Mouse (Mus musculus) heart, embryonic 13.5 days (tissue): ENCODE results near the gene Dnm3. TPM values are rescaled to one million over a fixed set of nuclear protein-coding genes. Genes with fewer than 3 reads are reported as not detected.

Experiments used
- ATAC-seq: fragments of 200-750 bp; cut with Nextera tagmentation; 2 replicates; pipeline ENCODE4 v1.8.0; 2017; ENCODE audit warnings: moderate TSS enrichment; ENCODE audit not compliant: insufficient number of reproducible peaks, low FRiP score, low TSS enrichment; ENCODE audit errors: extremely low read depth
- H3K27ac ChIP-seq: fragments of 300-500 bp; sonication (generic); replicated peaks from 2 replicates; pipeline ENCODE4 v1.5.1; 2015; ENCODE audit warnings: moderate library complexity, mild to moderate bottlenecking, inconsistent platforms
- H3K27me3 ChIP-seq: fragments of 300-500 bp; sonication (generic); replicated peaks from 2 replicates; pipeline ENCODE4 v1.6.1; 2015; ENCODE audit warnings: mild to moderate bottlenecking, inconsistent platforms
- H3K36me3 ChIP-seq: fragments of 300-500 bp; sonication (generic); 2 replicates; pipeline ENCODE4 v1.6.1; 2015; ENCODE audit warnings: mild to moderate bottlenecking, inconsistent platforms
- H3K4me1 ChIP-seq: fragments of 300-500 bp; sonication (generic); 2 replicates; pipeline ENCODE4 v1.6.1; 2015; ENCODE audit warnings: inconsistent platforms
- H3K4me2 ChIP-seq: fragments of 300-500 bp; sonication (generic); 2 replicates; pipeline ENCODE4 v1.6.1; 2015; ENCODE audit warnings: inconsistent platforms, mild to moderate bottlenecking, moderate library complexity
- H3K4me3 ChIP-seq: fragments of 300-500 bp; sonication (generic); 2 replicates; pipeline ENCODE4 v1.5.1; 2015; ENCODE audit warnings: moderate library complexity, mild to moderate bottlenecking, inconsistent platforms
- H3K9ac ChIP-seq: fragments of 300-500 bp; sonication (generic); 2 replicates; pipeline ENCODE4 v1.6.1; 2015; ENCODE audit warnings: inconsistent platforms, mild to moderate bottlenecking, moderate library complexity
- H3K9me3 ChIP-seq: fragments of 300-500 bp; sonication (generic); 2 replicates; pipeline ENCODE4 v1.6.1; 2016; ENCODE audit warnings: inconsistent platforms
- WGBS: fragments of 180-500 bp; shearing (Covaris S2); methylation state at CpG from one replicate; pipeline ENCODE4 v1.1.7; 2015; ENCODE audit warnings: mixed read lengths; 5-methylcytosine and 5-hydroxymethylcytosine counted together
- polyA plus RNA-seq: library from polyadenylated mRNA; unstranded; fragments of >200 nt; fragmentation: Nextera tagmentation; extraction: Ambion mirVana; gene quantifications from 2 replicates; pipeline ENCODE4 v1.2.1, GENCODE M21; 2015

Gene Dnm3
- polyA plus RNA-seq, 1 experiment from 2014 or later: 1.3 TPM

- Histone ChIP-seq H3K4me2 (no peak overlapping the region), H3K27me3 (no peaks in the 10 kb centered on the region), H3K4me1 (peaks cover 33% of the 10 kb centered on the region), H3K4me3 (no peak overlapping the region), H3K36me3 (no peaks in the 10 kb centered on the region), H3K9ac (no peak overlapping the region), H3K27ac (no peak overlapping the region), H3K9me3 (no peaks in the 10 kb centered on the region)
- no peak for ATAC-seq
- WGBS: 85% methylated on average over 7 of the region's 7 CpGs
Observed at GRCm38 (mm10) chr1:162079989-162080388, 397.8 kb downstream of the Dnm3 start.

- H3K36me3 ChIP-seq: no peaks in the 10 kb centered on the region
Observed at GRCm38 (mm10) chr1:162077454-162077853, 400.4 kb downstream of the Dnm3 start.

GRCm38 (mm10) chr1:162076581-162077001 is 401.2 kb downstream of the Dnm3 start:
- Histone ChIP-seq H3K4me3 (no peak overlapping the region), H3K36me3 (no peaks in the 10 kb centered on the region), H3K4me1 (peaks cover 19% of the 10 kb centered on the region; the same call in 1 of the 2 replicates), H3K4me2 (no peak overlapping the region), H3K27ac (peak overlapping the region; percentile 77), H3K9me3 (no peaks in the 10 kb centered on the region), H3K27me3 (no peaks in the 10 kb centered on the region), H3K9ac (no peak overlapping the region)
- ATAC-seq: no peak
- 53% methylated on average over 10 of the region's 10 CpGs for WGBS

More at GRCm38 (mm10) chr1:162077454-162077853, 400.4 kb downstream of the Dnm3 start:
- no peak overlapping the region for H3K4me2 ChIP-seq
- WGBS: 84% methylated on average over 6 of the region's 6 CpGs
- peak overlapping the region; percentile 77 for H3K27ac ChIP-seq
- no peak overlapping the region for H3K9ac ChIP-seq
- H3K4me1 ChIP-seq: peaks cover 19% of the 10 kb centered on the region; the same call in 1 of the 2 replicates
- no peak for ATAC-seq
- no peaks in the 10 kb centered on the region for H3K9me3 ChIP-seq
- no peak overlapping the region for H3K4me3 ChIP-seq
- H3K27me3 ChIP-seq: no peaks in the 10 kb centered on the region

GRCm38 (mm10) chr1:162075831-162076230 is 402.0 kb downstream of the Dnm3 start:
- peak overlapping the region; percentile 74 for H3K27ac ChIP-seq

GRCm38 (mm10) chr1:162075416-162075815 is 402.4 kb downstream of the Dnm3 start:
- Histone ChIP-seq H3K9ac (no peak overlapping the region), H3K27me3 (no peaks in the 10 kb centered on the region), H3K4me2 (no peak overlapping the region), H3K27ac (peak overlapping the region; percentile 74), H3K36me3 (no peaks in the 10 kb centered on the region), H3K9me3 (no peaks in the 10 kb centered on the region), H3K4me3 (no peak overlapping the region), H3K4me1 (peaks cover 19% of the 10 kb centered on the region; the same call in 1 of the 2 replicates)
- WGBS: 57% methylated on average over 4 of the region's 4 CpGs
- ATAC-seq: no peak

More at GRCm38 (mm10) chr1:162075831-162076230, 402.0 kb downstream of the Dnm3 start:
- H3K9ac ChIP-seq: no peak overlapping the region
- H3K9me3 ChIP-seq: no peaks in the 10 kb centered on the region
- H3K36me3 ChIP-seq: no peaks in the 10 kb centered on the region
- 79% methylated on average over 10 of the region's 10 CpGs for WGBS
- H3K4me3 ChIP-seq: no peak overlapping the region
- no peaks in the 10 kb centered on the region for H3K27me3 ChIP-seq
- no peak overlapping the region for H3K4me2 ChIP-seq
- H3K4me1 ChIP-seq: peaks cover 19% of the 10 kb centered on the region; the same call in 1 of the 2 replicates
- no peak for ATAC-seq

GRCm38 (mm10) chr1:162074626-162075410 is 403.0 kb downstream of the Dnm3 start:
- no peak overlapping the region for H3K4me3 ChIP-seq
- H3K9me3 ChIP-seq: no peaks in the 10 kb centered on the region
- H3K4me1 ChIP-seq: peaks cover 19% of the 10 kb centered on the region; the same call in 1 of the 2 replicates
- H3K27me3 ChIP-seq: no peaks in the 10 kb centered on the region
- no peak overlapping the region for H3K9ac ChIP-seq
- peak overlapping the region; percentile 74 for H3K27ac ChIP-seq
- no peak overlapping the region for H3K4me2 ChIP-seq
- no peak for ATAC-seq
- 72% methylated on average over 17 of the region's 17 CpGs for WGBS
- H3K36me3 ChIP-seq: no peaks in the 10 kb centered on the region

- Histone ChIP-seq H3K4me2 (no peak overlapping the region), H3K27me3 (no peaks in the 10 kb centered on the region), H3K9ac (no peak overlapping the region), H3K36me3 (no peaks in the 10 kb centered on the region), H3K27ac (0 out of 2 replicates have a peak overlapping the region, but pooled peaks have one; percentile 50), H3K4me1 (peaks cover 19% of the 10 kb centered on the region; the same call in 1 of the 2 replicates), H3K4me3 (no peak overlapping the region), H3K9me3 (no peaks in the 10 kb centered on the region)
- WGBS: 74% methylated on average over 7 of the region's 7 CpGs
- ATAC-seq: no peak
Observed at GRCm38 (mm10) chr1:162072917-162073578, 404.8 kb downstream of the Dnm3 start.

GRCm38 (mm10) chr1:162053608-162054007 is 424.2 kb downstream of the Dnm3 start:
- Histone ChIP-seq H3K4me1 (0 out of 2 replicates have a peak, but pooled peaks cover 3% of the 10 kb centered on the region), H3K36me3 (no peaks in the 10 kb centered on the region), H3K27me3 (no peaks in the 10 kb centered on the region), H3K9ac (no peak overlapping the region), H3K27ac (no peak overlapping the region; the same call in 1 of the 2 replicates), H3K4me3 (no peak overlapping the region), H3K4me2 (no peak overlapping the region), H3K9me3 (no peaks in the 10 kb centered on the region)
- 51% methylated on average over 6 of the region's 6 CpGs for WGBS
- no peak for ATAC-seq

- no peak for ATAC-seq
- no peak overlapping the region for H3K9ac ChIP-seq
- H3K27ac ChIP-seq: peak overlapping the region; percentile 74
- 70% methylated on average over 7 of the region's 7 CpGs for WGBS
- no peak overlapping the region for H3K4me2 ChIP-seq
- H3K27me3 ChIP-seq: no peaks in the 10 kb centered on the region
- H3K4me3 ChIP-seq: no peak overlapping the region
- H3K4me1 ChIP-seq: 0 out of 2 replicates have a peak, but pooled peaks cover 3% of the 10 kb centered on the region
- H3K36me3 ChIP-seq: no peaks in the 10 kb centered on the region
- no peaks in the 10 kb centered on the region for H3K9me3 ChIP-seq
Observed at GRCm38 (mm10) chr1:162053186-162053585, 424.6 kb downstream of the Dnm3 start.

- Histone ChIP-seq H3K36me3 (no peaks in the 10 kb centered on the region), H3K4me2 (no peak overlapping the region), H3K4me3 (no peak overlapping the region), H3K27me3 (no peaks in the 10 kb centered on the region), H3K9ac (no peak overlapping the region), H3K9me3 (no peaks in the 10 kb centered on the region), H3K27ac (peak overlapping the region; percentile 74), H3K4me1 (0 out of 2 replicates have a peak, but pooled peaks cover 3% of the 10 kb centered on the region)
- WGBS: 77% methylated on average over 6 of the region's 6 CpGs
- ATAC-seq: no peak
Observed at GRCm38 (mm10) chr1:162052755-162053154, 425.1 kb downstream of the Dnm3 start.

GRCm38 (mm10) chr1:162052138-162052537 is 425.7 kb downstream of the Dnm3 start:
- H3K9ac ChIP-seq: no peak overlapping the region
- H3K27me3 ChIP-seq: no peaks in the 10 kb centered on the region
- 73% methylated on average over 7 of the region's 7 CpGs for WGBS
- 0 out of 2 replicates have a peak, but pooled peaks cover 3% of the 10 kb centered on the region for H3K4me1 ChIP-seq
- no peak overlapping the region for H3K4me3 ChIP-seq
- H3K36me3 ChIP-seq: no peaks in the 10 kb centered on the region
- H3K27ac ChIP-seq: 0 out of 2 replicates have a peak overlapping the region, but pooled peaks have one; percentile 8
- no peak overlapping the region for H3K4me2 ChIP-seq
- ATAC-seq: no peak
- no peaks in the 10 kb centered on the region for H3K9me3 ChIP-seq
